Mouse (Mus musculus) embryonic fibroblast, embryonic 13.5 days (primary cell): ENCODE results near the gene Rnf141.

Experiments
- CTCF ChIP-seq: IDR thresholded peaks from 2 replicates; pipeline ENCODE4 v1.5.1; 2011; ENCODE audit warnings: mild to moderate bottlenecking, control low read depth, low read length, moderate library complexity, borderline replicate concordance; ENCODE audit not compliant: insufficient read depth
- POLR2A ChIP-seq: IDR thresholded peaks from 2 replicates; pipeline ENCODE4 v1.6.1; 2011; ENCODE audit warnings: low read depth, mild to moderate bottlenecking, control low read depth, low read length, moderate library complexity

DNA sequence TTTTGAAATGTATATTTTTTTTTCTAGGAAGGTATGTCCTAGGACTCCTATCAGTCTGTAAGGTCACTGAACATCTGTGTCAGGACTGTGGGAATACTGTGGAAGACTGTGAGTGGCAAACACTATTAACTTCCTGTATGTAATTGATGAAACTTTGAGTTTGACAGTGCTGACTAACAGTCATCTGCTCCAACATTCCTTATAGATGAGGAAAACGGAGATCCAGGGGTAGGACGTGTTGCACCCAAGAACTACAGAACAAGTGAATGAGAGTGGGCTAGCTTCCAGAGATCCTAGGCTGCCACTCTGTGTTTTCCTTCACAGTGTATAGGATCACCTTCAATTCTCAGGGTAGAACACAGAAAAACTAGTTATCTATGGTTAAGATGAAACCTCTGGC is 3.1 kb upstream of the Rnf141 start:
- no peak for TF ChIP-seq POLR2A
- no peak for TF ChIP-seq CTCF
